Mouse (Mus musculus) midbrain, embryonic 14.5 days (tissue): Measurements from ENCODE around the gene Gm49405. TPM values are rescaled to one million over a fixed set of nuclear protein-coding genes. Genes with fewer than 3 reads are reported as not detected.

Experiments
- ATAC-seq: fragments of 200-750 bp; cut with Nextera tagmentation; 2 replicates; pipeline ENCODE4 v1.8.0; 2017; ENCODE audit warnings: moderate number of reproducible peaks, moderate library complexity; ENCODE audit not compliant: low FRiP score, low TSS enrichment
- DNase-seq: peaks from one replicate; pipeline ENCODE4 v3.0.0-alpha.2; 2015
- H3K27ac ChIP-seq: fragments of 300-500 bp; sonication (generic); replicated peaks from 2 replicates; pipeline ENCODE4 v1.5.1; 2014; ENCODE audit warnings: mild to moderate bottlenecking, low read depth, low read length, moderate library complexity
- H3K27me3 ChIP-seq: fragments of 300-500 bp; sonication (generic); 2 replicates; pipeline ENCODE4 v1.6.1; 2014; ENCODE audit warnings: low read length, control low read depth, mixed read lengths; ENCODE audit not compliant: control insufficient read depth, insufficient read depth
- H3K36me3 ChIP-seq: fragments of 300-500 bp; sonication (generic); 2 replicates; pipeline ENCODE4 v1.6.1; 2014; ENCODE audit warnings: low read length, control low read depth; ENCODE audit not compliant: control insufficient read depth, insufficient read depth
- H3K4me1 ChIP-seq: fragments of 300-500 bp; sonication (generic); 2 replicates; pipeline ENCODE4 v1.6.1; 2014; ENCODE audit warnings: mild to moderate bottlenecking, antibody characterized with exemption, low read length, control low read depth; ENCODE audit not compliant: control insufficient read depth, insufficient read depth
- H3K4me2 ChIP-seq: fragments of 300-500 bp; sonication (generic); 2 replicates; pipeline ENCODE4 v1.6.1; 2014; ENCODE audit warnings: mild to moderate bottlenecking, low read length, moderate library complexity
- H3K4me3 ChIP-seq: fragments of 300-500 bp; sonication (generic); replicated peaks from 2 replicates; pipeline ENCODE4 v1.5.1; 2014; ENCODE audit warnings: low read depth, low read length
- H3K9ac ChIP-seq: fragments of 300-500 bp; sonication (generic); replicated peaks from 2 replicates; pipeline ENCODE4 v1.6.1; 2014; ENCODE audit warnings: mild to moderate bottlenecking, low read length, moderate library complexity
- H3K9me3 ChIP-seq: fragments of 300-500 bp; sonication (generic); 2 replicates; pipeline ENCODE4 v1.6.1; 2016; ENCODE audit warnings: low read length, control low read depth, mixed read lengths; ENCODE audit not compliant: control insufficient read depth
- WGBS: fragments of 180-500 bp; shearing (Covaris S2); extraction: QIAGEN DNeasy Blood & Tissue Kit; methylation state at CpG from one replicate; pipeline ENCODE4 v1.1.7; 2014; 5-methylcytosine and 5-hydroxymethylcytosine counted together
- polyA plus RNA-seq: library from polyadenylated mRNA; unstranded; fragments of >200 nt; fragmentation: Nextera tagmentation; extraction: Ambion mirVana; gene quantifications from 2 replicates; pipeline ENCODE4 v1.2.1, GENCODE M21; 2014

The Gm49405 gene
- polyA plus RNA-seq, 1 experiment from 2014 or later = 3.3 TPM

GRCm38 (mm10) chr19:4014802-4015201 is 14.4 kb downstream of the Gm49405 start:
- Histone ChIP-seq H3K9me3 (no peaks in the 10 kb centered on the region), H3K36me3 (peaks cover 12% of the 10 kb centered on the region), H3K4me1 (peaks cover 9% of the 10 kb centered on the region), H3K4me2 (no peak overlapping the region), H3K4me3 (no peak overlapping the region), H3K27me3 (no peaks in the 10 kb centered on the region), H3K27ac (no peak overlapping the region), H3K9ac (no peak overlapping the region)
- DNase-seq (no peak), ATAC-seq (no peak)

GRCm38 (mm10) chr19:4015635-4016034 is 15.2 kb downstream of the Gm49405 start:
- no peak overlapping the region for H3K4me3 ChIP-seq
- 73% methylated on average over 5 of the region's 5 CpGs for WGBS
- no peak overlapping the region for H3K4me2 ChIP-seq
- H3K9me3 ChIP-seq = no peaks in the 10 kb centered on the region
- H3K9ac ChIP-seq = no peak overlapping the region
- no peak overlapping the region for H3K27ac ChIP-seq
- H3K36me3 ChIP-seq = peaks cover 5% of the 10 kb centered on the region; the same call in 1 of the 2 replicates
- DNase-seq = no peak
- ATAC-seq = no peak
- H3K4me1 ChIP-seq = peaks cover 9% of the 10 kb centered on the region
- H3K27me3 ChIP-seq = no peaks in the 10 kb centered on the region

GRCm38 (mm10) chr19:4017921-4018587 is 17.6 kb downstream of the Gm49405 start:
- H3K4me3 ChIP-seq = no peak overlapping the region
- H3K4me1 ChIP-seq = no peaks in the 10 kb centered on the region
- DNase-seq (no peak), ATAC-seq (no peak)
- H3K9me3 ChIP-seq = no peaks in the 10 kb centered on the region
- no peak overlapping the region for H3K9ac ChIP-seq
- no peak overlapping the region for H3K27ac ChIP-seq
- 65% methylated on average over 10 of the region's 10 CpGs for WGBS
- H3K36me3 ChIP-seq = no peaks in the 10 kb centered on the region
- H3K4me2 ChIP-seq = no peak overlapping the region
- H3K27me3 ChIP-seq = no peaks in the 10 kb centered on the region

- Histone ChIP-seq H3K4me3 (no peak overlapping the region), H3K9me3 (no peaks in the 10 kb centered on the region), H3K4me1 (no peaks in the 10 kb centered on the region), H3K9ac (no peak overlapping the region; the same call in 1 of the 2 replicates), H3K27me3 (no peaks in the 10 kb centered on the region), H3K27ac (no peak overlapping the region), H3K36me3 (no peaks in the 10 kb centered on the region), H3K4me2 (no peak overlapping the region)
- ATAC-seq = 0 out of 2 replicates have a peak, but pooled peaks have one; percentile 43
- WGBS = 27% methylated on average over 18 of the region's 18 CpGs
- peak; percentile 88 for DNase-seq
These were observed 18.5 kb downstream of the Gm49405 start for GRCm38 (mm10) chr19:4018743-4019583.

GRCm38 (mm10) chr19:4023185-4023584 is 22.8 kb downstream of the Gm49405 start:
- DNase-seq (no peak), ATAC-seq (no peak)
- Histone ChIP-seq H3K4me1 (no peaks in the 10 kb centered on the region), H3K9me3 (no peaks in the 10 kb centered on the region), H3K27ac (no peak overlapping the region), H3K4me3 (no peak overlapping the region), H3K9ac (no peak overlapping the region), H3K4me2 (no peak overlapping the region), H3K36me3 (no peaks in the 10 kb centered on the region), H3K27me3 (no peaks in the 10 kb centered on the region)
- 80% methylated on average over 7 of the region's 7 CpGs for WGBS

GRCm38 (mm10) chr19:4027576-4027975 is 27.1 kb downstream of the Gm49405 start:
- H3K4me1 ChIP-seq = no peaks in the 10 kb centered on the region
- no peaks in the 10 kb centered on the region for H3K9me3 ChIP-seq
- DNase-seq (no peak), ATAC-seq (no peak)
- no peak overlapping the region for H3K9ac ChIP-seq
- H3K36me3 ChIP-seq = no peaks in the 10 kb centered on the region
- H3K27me3 ChIP-seq = no peaks in the 10 kb centered on the region
- no peak overlapping the region for H3K4me2 ChIP-seq
- no peak overlapping the region for H3K27ac ChIP-seq
- no peak overlapping the region for H3K4me3 ChIP-seq

- Histone ChIP-seq H3K9me3 (no peaks in the 10 kb centered on the region), H3K27me3 (no peaks in the 10 kb centered on the region), H3K4me1 (0 out of 2 replicates have a peak, but pooled peaks cover 4% of the 10 kb centered on the region), H3K4me2 (no peak overlapping the region), H3K36me3 (no peaks in the 10 kb centered on the region), H3K4me3 (no peak overlapping the region), H3K9ac (no peak overlapping the region), H3K27ac (no peak overlapping the region)
- ATAC-seq = no peak
- no peak for DNase-seq
- 57% methylated on average over 7 of the region's 7 CpGs for WGBS
These were observed 32.2 kb downstream of the Gm49405 start for GRCm38 (mm10) chr19:4032668-4033067.

GRCm38 (mm10) chr19:4033298-4033697 is 32.9 kb downstream of the Gm49405 start:
- H3K36me3 ChIP-seq = no peaks in the 10 kb centered on the region
- no peak overlapping the region for H3K27ac ChIP-seq
- no peaks in the 10 kb centered on the region for H3K27me3 ChIP-seq
- 85% methylated on average over 3 of the region's 3 CpGs for WGBS
- H3K9ac ChIP-seq = no peak overlapping the region
- 0 out of 2 replicates have a peak, but pooled peaks cover 4% of the 10 kb centered on the region for H3K4me1 ChIP-seq
- no peaks in the 10 kb centered on the region for H3K9me3 ChIP-seq
- ATAC-seq = no peak
- no peak for DNase-seq
- no peak overlapping the region for H3K4me3 ChIP-seq
- no peak overlapping the region for H3K4me2 ChIP-seq
